Mouse (Mus musculus) hindlimb bud, embryonic 11.5 days (tissue): Measurements from ENCODE around the gene Gm3435.
"Not testable (repeated sequence)": the region's sequence is repeated elsewhere in the genome, so short reads cannot be mapped to it uniquely, and the experiment has no call there.

Experiments
- DNase-seq: peaks from one replicate; pipeline ENCODE4 v3.0.0-alpha.2; 2012; ENCODE audit warnings: low read depth, low spot score; ENCODE audit errors: extremely low spot score

Gene Gm3435

GRCm38 (mm10) chr17:15009706-15010413 is at the start of gene Gm3435:
Gene Gm3435, plus strand, starts transcription at chr17:15010176.
- not testable (repeated sequence) for DNase-seq

- no peak for DNase-seq
These were observed 49.5 kb upstream of the Gm3435 start for GRCm38 (mm10) chr17:14960520-14960919.

DNA sequence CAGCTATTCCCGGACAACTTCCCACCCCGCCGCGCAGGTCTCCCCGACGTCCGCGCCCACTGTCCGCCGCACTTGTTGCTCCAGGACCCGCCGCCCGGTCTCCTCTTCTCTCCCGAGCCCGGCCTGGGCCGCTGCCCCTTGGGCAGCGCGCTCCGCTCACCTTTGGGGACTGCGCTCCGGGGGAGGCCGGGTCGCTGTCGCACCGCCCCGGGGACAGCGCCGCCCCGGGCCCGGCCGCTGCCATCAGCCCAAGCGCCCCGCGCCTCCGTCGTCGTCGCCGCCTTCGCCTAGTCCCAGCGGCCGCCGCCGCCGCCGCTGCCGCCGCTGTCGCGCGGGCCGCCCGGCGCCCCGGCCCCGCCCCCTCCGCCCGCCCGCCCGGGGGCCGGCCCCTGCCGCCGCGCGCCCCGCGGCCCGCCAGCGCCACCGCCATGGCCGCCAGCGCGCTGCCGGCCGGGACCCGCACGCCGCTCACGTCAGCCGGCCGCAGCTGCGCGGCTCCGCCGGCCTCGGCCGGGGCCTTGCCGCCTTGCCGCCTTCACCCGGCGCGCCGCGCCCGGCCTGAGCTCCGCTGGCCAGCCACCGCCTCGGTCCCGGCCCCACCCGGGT is 48.9 kb upstream of the Gm3435 start, which contains the start of gene Phf10:
Phf10 (minus strand) TSS at position 323 of the 606 bp plus-strand sequence.
- DNase-seq: not testable (repeated sequence)

GRCm38 (mm10) chr17:14961557-14962154 is 48.3 kb upstream of the Gm3435 start:
- not testable (repeated sequence) for DNase-seq

DNA sequence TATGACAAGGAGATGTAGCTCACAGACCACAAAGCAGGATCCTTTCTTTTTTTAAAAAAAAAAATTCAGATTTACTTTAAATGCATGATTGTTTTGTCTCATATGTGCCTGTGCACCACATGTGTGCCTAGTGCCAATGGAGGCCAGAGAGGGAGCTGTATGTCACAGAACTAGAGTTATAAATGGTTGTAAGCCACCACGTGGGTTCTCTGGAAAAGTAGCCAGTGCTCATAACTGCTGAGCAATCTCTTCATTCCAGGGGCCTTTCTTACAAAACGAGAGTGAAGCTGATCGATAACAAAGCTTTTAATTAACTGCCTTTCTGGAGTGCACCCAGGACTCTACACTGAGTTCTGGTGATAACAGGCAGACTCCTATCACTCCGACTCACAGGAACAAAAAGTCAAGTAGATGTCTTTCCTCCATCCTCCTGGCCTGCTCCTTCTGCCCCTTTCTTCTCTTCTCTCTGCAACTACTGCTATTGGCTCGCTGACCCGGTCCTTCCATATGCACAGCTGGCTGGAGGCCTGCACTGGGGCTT is 41.5 kb upstream of the Gm3435 start:
- DNase-seq: not testable (repeated sequence)

DNA sequence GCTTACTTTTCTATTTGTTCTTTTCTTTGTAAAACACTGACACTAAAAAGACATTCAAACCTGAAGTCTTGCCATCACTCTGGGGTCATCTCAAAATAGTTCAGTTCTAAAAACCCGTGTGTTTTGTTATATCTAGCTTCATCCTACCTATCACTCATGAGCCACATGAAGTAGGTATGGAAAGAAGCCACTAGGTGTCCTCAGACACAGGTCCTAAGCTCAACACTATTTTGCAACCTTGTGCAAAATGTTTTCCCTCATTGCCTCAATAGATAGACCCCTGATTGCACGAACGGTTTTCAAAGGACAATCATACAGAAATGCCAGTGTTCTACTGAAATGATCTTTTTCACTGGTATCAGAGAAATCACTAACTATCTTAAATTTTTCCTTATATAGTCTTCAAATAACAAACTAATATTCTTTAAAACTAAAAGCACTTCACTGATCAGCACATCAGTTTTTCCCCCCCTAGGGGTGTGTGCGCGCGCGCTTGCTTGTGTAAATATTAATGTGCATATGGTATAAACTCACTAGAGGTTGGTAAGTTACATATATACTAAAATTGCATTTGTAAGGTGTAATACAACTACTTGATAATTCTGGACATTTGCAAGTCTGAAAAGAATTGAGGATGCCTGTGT is 32.1 kb upstream of the Gm3435 start:
- DNase-seq: not testable (repeated sequence)

- not testable (repeated sequence) for DNase-seq
These were observed 31.5 kb upstream of the Gm3435 start, which contains the start of the genes 9030025P20Rik and Gm3417 for GRCm38 (mm10) chr17:14978362-14979038. Gene 9030025P20Rik, plus strand, starts transcription at chr17:14978468. Gene Gm3417, minus strand, starts transcription at chr17:14978790.

DNA sequence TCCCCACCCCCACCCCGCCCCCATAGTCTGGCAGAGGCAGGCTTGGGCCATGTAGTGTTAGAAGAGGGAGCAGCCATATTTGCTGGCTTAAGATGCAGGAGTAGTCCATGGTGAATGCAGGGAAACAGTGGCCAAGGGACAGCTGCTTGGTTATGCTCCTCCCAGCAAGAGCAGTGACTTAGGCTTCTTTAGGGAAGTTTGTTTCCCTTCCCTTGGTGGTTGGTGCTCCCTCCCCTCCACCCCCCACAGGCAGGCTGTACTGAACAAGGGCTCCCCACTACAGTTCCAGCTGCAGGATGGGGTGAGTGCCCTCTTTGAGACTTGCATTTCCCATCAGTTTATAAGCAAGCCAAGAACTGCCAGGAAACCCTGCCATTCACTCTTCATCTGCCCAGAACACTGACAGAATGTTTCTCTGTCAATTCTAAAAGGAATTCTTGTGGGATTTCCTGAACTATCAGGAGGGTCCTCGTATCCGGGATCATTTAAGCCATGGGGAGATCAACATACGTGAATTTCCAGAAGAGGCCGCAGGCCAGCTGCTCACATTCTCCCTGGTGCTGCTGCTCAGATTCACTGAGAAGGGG is 19.8 kb upstream of the Gm3435 start:
- not testable (repeated sequence) for DNase-seq

DNA sequence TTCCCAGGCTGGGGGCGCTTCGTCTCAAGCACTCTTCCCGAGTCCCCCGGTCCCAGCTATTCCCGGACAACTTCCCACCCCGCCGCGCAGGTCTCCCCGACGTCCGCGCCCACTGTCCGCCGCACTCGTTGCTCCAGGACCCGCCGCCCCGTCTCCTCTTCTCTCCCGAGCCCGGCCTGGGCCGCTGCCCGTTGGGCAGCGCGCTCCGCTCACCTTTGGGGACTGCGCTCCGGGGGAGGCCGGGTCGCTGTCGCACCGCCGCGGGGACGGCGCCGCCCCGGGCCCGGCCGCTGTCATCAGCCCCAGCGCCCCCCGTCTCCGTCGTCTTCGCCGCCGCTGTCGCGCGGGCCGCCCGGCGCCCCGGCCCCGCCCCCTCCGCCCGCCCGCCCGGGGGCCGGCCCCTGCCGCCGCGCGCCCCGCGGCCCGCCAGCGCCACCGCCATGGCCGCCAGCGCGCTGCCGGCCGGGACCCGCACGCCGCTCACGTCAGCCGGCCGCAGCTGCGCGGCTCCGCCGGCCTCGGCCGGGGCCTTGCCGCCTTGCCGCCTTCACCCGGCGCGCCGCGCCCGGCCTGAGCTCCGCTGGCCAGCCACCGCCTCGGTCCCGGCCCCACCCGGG is 17.3 kb upstream of the Gm3435 start:
- not testable (repeated sequence) for DNase-seq

DNA sequence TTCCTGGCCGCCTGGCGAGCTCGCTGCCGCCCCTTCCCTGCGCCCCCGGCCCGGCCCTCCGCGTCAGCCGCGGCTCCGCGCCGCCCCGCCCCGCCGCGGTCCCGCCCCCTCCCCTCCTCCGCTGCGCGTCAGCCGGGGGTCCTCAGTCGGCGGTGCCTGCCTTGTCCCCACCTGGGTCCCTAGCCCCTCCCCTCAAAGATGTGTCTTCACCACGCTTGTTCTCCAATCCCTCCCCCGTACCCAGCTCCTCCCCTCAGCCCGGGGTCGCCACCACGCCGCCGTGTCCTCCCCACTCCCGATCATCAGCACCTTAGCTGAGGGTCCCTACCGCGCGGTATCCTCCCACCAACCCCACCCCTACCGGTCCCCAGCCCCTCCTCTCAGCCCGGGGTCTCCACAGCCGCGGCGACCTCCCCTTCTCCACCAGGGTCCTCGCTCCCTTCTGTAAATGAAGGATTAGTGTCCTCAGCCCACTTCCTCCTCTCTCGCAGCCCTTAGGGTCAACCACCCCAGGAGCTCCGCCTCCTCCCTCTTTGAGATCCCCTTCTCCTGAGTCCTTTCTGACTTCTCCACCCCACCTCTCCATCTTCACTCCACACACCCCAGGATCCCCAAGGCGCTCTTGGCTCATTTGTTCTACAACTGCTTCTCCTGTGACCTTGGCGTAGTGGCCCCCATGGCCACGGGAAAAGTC is 16.7 kb upstream of the Gm3435 start:
- not testable (repeated sequence) for DNase-seq

GRCm38 (mm10) chr17:14994140-14994539 is 15.8 kb upstream of the Gm3435 start:
- DNase-seq: not testable (repeated sequence)

- not testable (repeated sequence) for DNase-seq
These were observed 9.9 kb upstream of the Gm3435 start for GRCm38 (mm10) chr17:15000047-15000446.

- DNase-seq: not testable (repeated sequence)
These were observed 888 bp upstream of the Gm3435 start for GRCm38 (mm10) chr17:15009088-15009487.

GRCm38 (mm10) chr17:15021503-15022220 is 11.7 kb downstream of the Gm3435 start:
- not testable (repeated sequence) for DNase-seq

- not testable (repeated sequence) for DNase-seq
These were observed 14.0 kb downstream of the Gm3435 start for GRCm38 (mm10) chr17:15023878-15024492.

DNA sequence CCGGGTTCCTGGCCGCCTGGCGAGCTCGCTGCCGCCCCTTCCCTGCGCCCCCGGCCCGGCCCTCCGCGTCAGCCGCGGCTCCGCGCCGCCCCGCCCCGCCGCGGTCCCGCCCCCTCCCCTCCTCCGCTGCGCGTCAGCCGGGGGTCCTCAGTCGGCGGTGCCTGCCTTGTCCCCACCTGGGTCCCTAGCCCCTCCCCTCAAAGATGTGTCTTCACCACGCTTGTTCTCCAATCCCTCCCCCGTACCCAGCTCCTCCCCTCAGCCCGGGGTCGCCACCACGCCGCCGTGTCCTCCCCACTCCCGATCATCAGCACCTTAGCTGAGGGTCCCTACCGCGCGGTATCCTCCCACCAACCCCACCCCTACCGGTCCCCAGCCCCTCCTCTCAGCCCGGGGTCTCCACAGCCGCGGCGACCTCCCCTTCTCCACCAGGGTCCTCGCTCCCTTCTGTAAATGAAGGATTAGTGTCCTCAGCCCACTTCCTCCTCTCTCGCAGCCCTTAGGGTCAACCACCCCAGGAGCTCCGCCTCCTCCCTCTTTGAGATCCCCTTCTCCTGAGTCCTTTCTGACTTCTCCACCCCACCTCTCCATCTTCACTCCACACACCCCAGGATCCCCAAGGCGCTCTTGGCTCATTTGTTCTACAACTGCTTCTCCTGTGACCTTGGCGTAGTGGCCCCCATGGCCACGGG is 14.7 kb downstream of the Gm3435 start:
- not testable (repeated sequence) for DNase-seq

GRCm38 (mm10) chr17:15025513-15025912 is 15.5 kb downstream of the Gm3435 start:
- not testable (repeated sequence) for DNase-seq
